Mouse (Mus musculus) cortical plate, adult 2 months (tissue): ENCODE measurements around the gene Prss54.

Source experiments
- CTCF ChIP-seq: fragments of 200-500 bp; IDR thresholded peaks from 2 replicates; pipeline ENCODE4 v1.5.1; 2011; ENCODE audit warnings: mild to moderate bottlenecking, control low read depth, low read length; ENCODE audit not compliant: insufficient read depth; ENCODE audit errors: extremely low read depth
- POLR2A ChIP-seq: fragments of 200-500 bp; IDR thresholded peaks from 2 replicates; pipeline ENCODE4 v1.6.1; 2011; ENCODE audit warnings: mild to moderate bottlenecking, low read length, control low read depth; ENCODE audit not compliant: insufficient read depth; ENCODE audit errors: extremely low read depth

GRCm38 (mm10) chr8:95566809-95567208 is 9.3 kb downstream of the Prss54 start:
- TF ChIP-seq CTCF (no peak), POLR2A (no peak)
